Mouse (Mus musculus) midbrain, embryonic 15.5 days (tissue): Measurements from ENCODE around the gene Gch1. TPM values are rescaled to one million over a fixed set of nuclear protein-coding genes. Genes with fewer than 3 reads are reported as not detected.

ENCODE experiments used
- ATAC-seq: fragments of 200-750 bp; cut with Nextera tagmentation; replicated peaks from 2 replicates; pipeline ENCODE4 v1.8.0; 2017; ENCODE audit warnings: moderate TSS enrichment
- H3K27ac ChIP-seq: fragments of 300-500 bp; sonication (generic); 2 replicates; pipeline ENCODE4 v1.5.1; 2015; ENCODE audit warnings: mild to moderate bottlenecking, inconsistent platforms
- H3K27me3 ChIP-seq: fragments of 300-500 bp; sonication (generic); replicated peaks from 2 replicates; pipeline ENCODE4 v1.6.1; 2015; ENCODE audit warnings: inconsistent platforms
- H3K36me3 ChIP-seq: fragments of 300-500 bp; sonication (generic); replicated peaks from 2 replicates; pipeline ENCODE4 v1.6.1; 2015; ENCODE audit warnings: inconsistent platforms
- H3K4me1 ChIP-seq: fragments of 300-500 bp; sonication (generic); 2 replicates; pipeline ENCODE4 v1.6.1; 2015; ENCODE audit warnings: inconsistent platforms
- H3K4me2 ChIP-seq: fragments of 300-500 bp; sonication (generic); 2 replicates; pipeline ENCODE4 v1.6.1; 2015; ENCODE audit warnings: inconsistent platforms, mild to moderate bottlenecking, moderate library complexity
- H3K4me3 ChIP-seq: fragments of 300-500 bp; sonication (generic); 2 replicates; pipeline ENCODE4 v1.5.1; 2015; ENCODE audit warnings: mild to moderate bottlenecking, inconsistent platforms
- H3K9ac ChIP-seq: fragments of 300-500 bp; sonication (generic); 2 replicates; pipeline ENCODE4 v1.6.1; 2015; ENCODE audit warnings: mild to moderate bottlenecking, inconsistent platforms
- H3K9me3 ChIP-seq: fragments of 300-500 bp; sonication (generic); 2 replicates; pipeline ENCODE4 v1.6.1; 2016; ENCODE audit warnings: inconsistent platforms
- WGBS: fragments of 180-500 bp; shearing (Covaris S2); methylation state at CpG from one replicate; pipeline ENCODE4 v1.1.7; 2015; ENCODE audit warnings: mixed read lengths; 5-methylcytosine and 5-hydroxymethylcytosine counted together
- polyA plus RNA-seq: library from polyadenylated mRNA; unstranded; fragments of >200 nt; fragmentation: Nextera tagmentation; extraction: Ambion mirVana; gene quantifications from 2 replicates; pipeline ENCODE4 v1.2.1, GENCODE M21; 2015

The Gch1 gene
- polyA plus RNA-seq, 1 experiment from 2014 or later, result 5.7 TPM

- Histone ChIP-seq H3K36me3 (no peaks in the 10 kb centered on the region), H3K27me3 (no peaks in the 10 kb centered on the region), H3K4me2 (no peak overlapping the region), H3K4me1 (no peaks in the 10 kb centered on the region), H3K9me3 (no peaks in the 10 kb centered on the region), H3K27ac (no peak overlapping the region), H3K9ac (no peak overlapping the region), H3K4me3 (no peak overlapping the region)
- no peak for ATAC-seq
- WGBS, result 37% methylated on average over 3 of the region's 4 CpGs
Measured at GRCm38 (mm10) chr14:47194096-47194495, 4.9 kb upstream of the Gch1 start.

- H3K4me1 ChIP-seq, result peaks cover 4% of the 10 kb centered on the region
- H3K9me3 ChIP-seq, result no peaks in the 10 kb centered on the region
- H3K4me2 ChIP-seq, result no peak overlapping the region
- peaks cover 2% of the 10 kb centered on the region for H3K27me3 ChIP-seq
- no peak overlapping the region for H3K4me3 ChIP-seq
- WGBS, result 74% methylated on average over 6 of the region's 6 CpGs
- no peak for ATAC-seq
- no peaks in the 10 kb centered on the region for H3K36me3 ChIP-seq
- no peak overlapping the region for H3K9ac ChIP-seq
- no peak overlapping the region for H3K27ac ChIP-seq
Measured at GRCm38 (mm10) chr14:47193506-47193905, 4.3 kb upstream of the Gch1 start.

GRCm38 (mm10) chr14:47191861-47192260, 2.6 kb upstream of the Gch1 start:
- Histone ChIP-seq H3K4me2 (no peak overlapping the region), H3K9ac (no peak overlapping the region), H3K4me1 (peaks cover 7% of the 10 kb centered on the region), H3K27ac (no peak overlapping the region), H3K9me3 (no peaks in the 10 kb centered on the region), H3K27me3 (peaks cover 17% of the 10 kb centered on the region), H3K36me3 (no peaks in the 10 kb centered on the region), H3K4me3 (no peak overlapping the region)
- no peak for ATAC-seq
- WGBS, result 48% methylated on average over 5 of the region's 5 CpGs

- Histone ChIP-seq H3K9me3 (no peaks in the 10 kb centered on the region), H3K27ac (no peak overlapping the region), H3K4me3 (no peak overlapping the region), H3K27me3 (peaks cover 17% of the 10 kb centered on the region), H3K9ac (no peak overlapping the region), H3K4me2 (no peak overlapping the region), H3K36me3 (no peaks in the 10 kb centered on the region), H3K4me1 (peaks cover 7% of the 10 kb centered on the region)
- 87% methylated on average over 4 of the region's 4 CpGs for WGBS
- no peak for ATAC-seq
Measured at GRCm38 (mm10) chr14:47190626-47191025, 1.4 kb upstream of the Gch1 start.

GRCm38 (mm10) chr14:47189635-47189955, 382 bp upstream of the Gch1 start:
- Histone ChIP-seq H3K27me3 (peaks cover 17% of the 10 kb centered on the region), H3K27ac (no peak overlapping the region), H3K4me2 (peak overlapping the region; percentile 99), H3K36me3 (no peaks in the 10 kb centered on the region), H3K9ac (peak overlapping the region; percentile 51), H3K4me3 (peak overlapping the region; percentile 95), H3K9me3 (no peaks in the 10 kb centered on the region), H3K4me1 (peaks cover 7% of the 10 kb centered on the region)
- 13% methylated on average over 8 of the region's 8 CpGs for WGBS
- ATAC-seq, result peak; percentile 53; the same call in 1 of the 2 replicates

- peak overlapping the region; percentile 51 for H3K9ac ChIP-seq
- peak; percentile 55; the same call in 1 of the 2 replicates for ATAC-seq
- peaks cover 17% of the 10 kb centered on the region for H3K27me3 ChIP-seq
- no peaks in the 10 kb centered on the region for H3K9me3 ChIP-seq
- H3K27ac ChIP-seq, result no peak overlapping the region
- under 1% methylated on average over 16 of the region's 16 CpGs for WGBS
- H3K4me1 ChIP-seq, result peaks cover 7% of the 10 kb centered on the region
- peak overlapping the region; percentile 99 for H3K4me2 ChIP-seq
- no peaks in the 10 kb centered on the region for H3K36me3 ChIP-seq
- peak overlapping the region; percentile 95 for H3K4me3 ChIP-seq
Measured at GRCm38 (mm10) chr14:47188475-47188847, 752 bp downstream of the Gch1 start.

- no peaks in the 10 kb centered on the region for H3K36me3 ChIP-seq
- H3K9me3 ChIP-seq, result no peaks in the 10 kb centered on the region
- no peak overlapping the region for H3K9ac ChIP-seq
- peaks cover 17% of the 10 kb centered on the region for H3K27me3 ChIP-seq
- peak overlapping the region; percentile 95 for H3K4me3 ChIP-seq
- 35% methylated on average over 12 of the region's 12 CpGs for WGBS
- H3K27ac ChIP-seq, result no peak overlapping the region
- ATAC-seq, result no peak
- peak overlapping the region; percentile 99 for H3K4me2 ChIP-seq
- peaks cover 7% of the 10 kb centered on the region for H3K4me1 ChIP-seq
Measured at GRCm38 (mm10) chr14:47187666-47188360, 1.4 kb downstream of the Gch1 start.

- peaks cover 7% of the 10 kb centered on the region for H3K4me1 ChIP-seq
- no peak overlapping the region for H3K27ac ChIP-seq
- peaks cover 17% of the 10 kb centered on the region for H3K27me3 ChIP-seq
- H3K36me3 ChIP-seq, result no peaks in the 10 kb centered on the region
- H3K4me3 ChIP-seq, result no peak overlapping the region
- 24% methylated on average over 1 of the region's 1 CpGs for WGBS
- H3K9me3 ChIP-seq, result no peaks in the 10 kb centered on the region
- H3K4me2 ChIP-seq, result no peak overlapping the region
- no peak overlapping the region for H3K9ac ChIP-seq
- no peak for ATAC-seq
Measured at GRCm38 (mm10) chr14:47187261-47187660, 2.0 kb downstream of the Gch1 start.

GRCm38 (mm10) chr14:47186561-47186960, 2.7 kb downstream of the Gch1 start:
- Histone ChIP-seq H3K27ac (no peak overlapping the region), H3K4me1 (peaks cover 7% of the 10 kb centered on the region), H3K4me3 (no peak overlapping the region), H3K36me3 (no peaks in the 10 kb centered on the region), H3K9ac (no peak overlapping the region), H3K4me2 (no peak overlapping the region), H3K27me3 (peaks cover 17% of the 10 kb centered on the region), H3K9me3 (no peaks in the 10 kb centered on the region)
- 82% methylated on average over 2 of the region's 2 CpGs for WGBS
- ATAC-seq, result no peak

- ATAC-seq, result no peak
- Histone ChIP-seq H3K27me3 (no peaks in the 10 kb centered on the region), H3K4me3 (no peak overlapping the region), H3K27ac (no peak overlapping the region), H3K9ac (no peak overlapping the region), H3K4me2 (no peak overlapping the region), H3K9me3 (no peaks in the 10 kb centered on the region), H3K36me3 (no peaks in the 10 kb centered on the region), H3K4me1 (no peaks in the 10 kb centered on the region)
- 51% methylated on average over 11 of the region's 11 CpGs for WGBS
Measured at GRCm38 (mm10) chr14:47181497-47182290, 7.5 kb downstream of the Gch1 start.

- WGBS, result 90% methylated on average over 5 of the region's 5 CpGs
- no peak overlapping the region for H3K27ac ChIP-seq
- no peak overlapping the region for H3K9ac ChIP-seq
- H3K4me2 ChIP-seq, result no peak overlapping the region
- H3K36me3 ChIP-seq, result no peaks in the 10 kb centered on the region
- no peaks in the 10 kb centered on the region for H3K27me3 ChIP-seq
- H3K4me1 ChIP-seq, result no peaks in the 10 kb centered on the region
- H3K4me3 ChIP-seq, result no peak overlapping the region
- no peaks in the 10 kb centered on the region for H3K9me3 ChIP-seq
- no peak for ATAC-seq
Measured at GRCm38 (mm10) chr14:47178851-47179250, 10.4 kb downstream of the Gch1 start.

- Histone ChIP-seq H3K27ac (no peak overlapping the region), H3K4me2 (no peak overlapping the region), H3K9me3 (no peaks in the 10 kb centered on the region), H3K27me3 (no peaks in the 10 kb centered on the region), H3K4me3 (no peak overlapping the region), H3K9ac (no peak overlapping the region), H3K36me3 (no peaks in the 10 kb centered on the region), H3K4me1 (no peaks in the 10 kb centered on the region)
- WGBS, result 65% methylated on average over 13 of the region's 13 CpGs
- ATAC-seq, result no peak
Measured at GRCm38 (mm10) chr14:47177846-47178414, 11.3 kb downstream of the Gch1 start.
